Mouse (Mus musculus): ENCODE measurements at regions not wholly inside any gene's neighbourhood (a gene's known extent, or its start where the extent isn't known, plus 50 kb on each side); places are given as distances from the start of the nearest gene placed in this dataset.

- no peak for DNase-seq (ENCODE audit: low read depth, low spot score)
These were observed 154.4 kb downstream of the Snx19 start for GRCm38 (mm10) chr9:30581271-30581821.

GRCm38 (mm10) chr9:30580500-30580899, 153.6 kb downstream of the Snx19 start:
- no peak for DNase-seq (ENCODE audit: low read depth, low spot score)

- no peak for DNase-seq (ENCODE audit: low read depth, low spot score)
These were observed 151.3 kb downstream of the Snx19 start for GRCm38 (mm10) chr9:30578213-30578612.

- DNase-seq (ENCODE audit: low read depth, low spot score) = no peak
These were observed 150.3 kb downstream of the Snx19 start for GRCm38 (mm10) chr9:30577243-30577642.

GRCm38 (mm10) chr9:30575531-30575930, 148.6 kb downstream of the Snx19 start:
- no peak for DNase-seq (ENCODE audit: low read depth, low spot score)

- no peak for DNase-seq (ENCODE audit: low read depth, low spot score)
These were observed 146.4 kb downstream of the Snx19 start for GRCm38 (mm10) chr9:30573294-30573693.

- no peak for DNase-seq (ENCODE audit: low read depth, low spot score)
These were observed 144.1 kb downstream of the Snx19 start for GRCm38 (mm10) chr9:30571014-30571413.

- DNase-seq (ENCODE audit: low read depth, low spot score) = no peak
These were observed 138.1 kb downstream of the Snx19 start for GRCm38 (mm10) chr9:30564765-30565680.

- no peak for DNase-seq (ENCODE audit: low read depth, low spot score)
These were observed 136.5 kb downstream of the Snx19 start for GRCm38 (mm10) chr9:30563399-30563798.

- no peak for DNase-seq (ENCODE audit: low read depth, low spot score)
These were observed 128.0 kb downstream of the Snx19 start for GRCm38 (mm10) chr9:30554908-30555307.

GRCm38 (mm10) chr9:30552721-30553120, 125.8 kb downstream of the Snx19 start:
- no peak for DNase-seq (ENCODE audit: low read depth, low spot score)

GRCm38 (mm10) chr9:30549892-30550515, 123.1 kb downstream of the Snx19 start:
- no peak for DNase-seq (ENCODE audit: low read depth, low spot score)

- DNase-seq (ENCODE audit: low read depth, low spot score) = no peak
These were observed 113.0 kb downstream of the Snx19 start for GRCm38 (mm10) chr9:30539858-30540257.

- DNase-seq (ENCODE audit: low read depth, low spot score) = no peak
These were observed 109.7 kb downstream of the Snx19 start for GRCm38 (mm10) chr9:30536508-30537100.

GRCm38 (mm10) chr9:30534961-30535360, 108.1 kb downstream of the Snx19 start:
- no peak for DNase-seq (ENCODE audit: low read depth, low spot score)

- no peak for DNase-seq (ENCODE audit: low read depth, low spot score)
These were observed 107.0 kb downstream of the Snx19 start for GRCm38 (mm10) chr9:30533780-30534343.

- no peak for DNase-seq (ENCODE audit: low read depth, low spot score)
These were observed 106.3 kb downstream of the Snx19 start for GRCm38 (mm10) chr9:30533091-30533779.

- DNase-seq (ENCODE audit: low read depth, low spot score) = no peak
These were observed 98.2 kb downstream of the Snx19 start for GRCm38 (mm10) chr9:30525086-30525485.

- no peak for DNase-seq (ENCODE audit: low read depth, low spot score)
These were observed 97.6 kb downstream of the Snx19 start for GRCm38 (mm10) chr9:30524401-30525066.

- DNase-seq (ENCODE audit: low read depth, low spot score) = no peak
These were observed 96.9 kb downstream of the Snx19 start for GRCm38 (mm10) chr9:30523852-30524251.
